Mouse (Mus musculus): ENCODE measurements at regions not wholly inside any gene's neighbourhood (a gene's known extent, or its start where the extent isn't known, plus 50 kb on each side); places are given as distances from the start of the nearest gene placed in this dataset.
A peak's percentile ranks its signal among the peaks of the same experiment; 100 is the strongest.

DNA sequence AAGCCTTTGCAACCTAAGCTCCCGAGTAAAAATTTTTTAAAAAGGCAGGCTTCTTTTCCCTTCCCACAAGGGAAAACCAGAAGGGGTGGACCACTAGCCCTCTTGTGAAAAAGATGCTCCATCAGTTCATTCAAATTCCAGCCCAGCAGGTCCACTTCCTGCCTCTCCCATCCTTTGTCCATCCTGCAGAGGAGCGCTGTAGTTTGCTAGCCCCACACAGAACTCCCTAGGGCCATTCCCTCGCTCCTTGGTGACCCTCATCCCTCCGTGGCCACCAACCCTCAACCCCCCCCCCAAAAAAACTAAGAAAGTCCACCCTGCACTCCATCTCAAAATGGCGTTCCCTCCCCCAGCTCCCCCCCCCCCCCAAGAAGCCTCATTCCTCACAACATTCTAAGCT lies 136.5 kb downstream of the Ly86 start:
- 58% methylated on average over 5 of the region's 5 CpGs for WGBS

DNA sequence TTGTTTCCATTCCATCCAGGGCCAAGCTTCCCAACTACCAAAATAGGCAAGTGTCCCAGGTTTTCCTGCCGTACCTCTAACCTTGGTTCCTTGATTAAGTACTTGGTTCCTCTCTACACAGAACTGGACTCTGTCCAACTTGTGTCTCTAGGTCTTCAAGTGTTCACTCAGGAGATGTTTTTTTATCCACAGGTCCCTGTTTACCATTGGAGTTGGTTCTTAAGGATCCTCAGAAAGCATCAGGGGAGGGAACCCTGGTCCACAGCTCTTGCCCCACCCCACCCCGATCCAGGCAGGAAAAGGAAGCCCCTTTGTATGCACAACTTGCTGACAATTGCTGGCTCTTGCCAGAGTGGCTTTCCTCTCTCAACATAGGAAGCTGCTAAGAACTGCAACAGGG lies 137.0 kb downstream of the Ly86 start:
- H3K36me3 ChIP-seq (ENCODE audit: control insufficient read depth, insufficient read depth, low read length) = no peaks in the 10 kb centered on the region
- no peak for ATAC-seq (ENCODE audit: insufficient read depth, low FRiP score)
- H3K27ac ChIP-seq (ENCODE audit: low read length) = peak overlapping the region; percentile 89
- 29% methylated on average over 2 of the region's 2 CpGs for WGBS
- H3K27me3 ChIP-seq (ENCODE audit: control insufficient read depth, insufficient read depth, low read length) = no peaks in the 10 kb centered on the region
- H3K9ac ChIP-seq (ENCODE audit: low read length) = peak overlapping the region; percentile 58; the same call in 1 of the 2 replicates
- no peak overlapping the region for H3K4me2 ChIP-seq (ENCODE audit: low read depth, low read length)
- H3K4me1 ChIP-seq (ENCODE audit: control insufficient read depth, insufficient read depth, low read length) = peaks cover 30% of the 10 kb centered on the region
- no peak overlapping the region for H3K4me3 ChIP-seq (replicated peaks; ENCODE audit: low read length)
- H3K9me3 ChIP-seq (replicated peaks; ENCODE audit: control insufficient read depth, low read length) = no peaks in the 10 kb centered on the region

More for the DNA sequence above, 136.5 kb downstream of the Ly86 start:
- Histone ChIP-seq H3K4me1 (ENCODE audit: control insufficient read depth, insufficient read depth, low read length) (peaks cover 32% of the 10 kb centered on the region), H3K9ac (ENCODE audit: low read length) (no peak overlapping the region), H3K36me3 (ENCODE audit: control insufficient read depth, insufficient read depth, low read length) (no peaks in the 10 kb centered on the region), H3K27me3 (ENCODE audit: control insufficient read depth, insufficient read depth, low read length) (no peaks in the 10 kb centered on the region), H3K27ac (ENCODE audit: low read length) (peak overlapping the region; percentile 89; the same call in 1 of the 2 replicates), H3K4me3 (replicated peaks; ENCODE audit: low read length) (no peak overlapping the region), H3K4me2 (ENCODE audit: low read depth, low read length) (no peak overlapping the region), H3K9me3 (replicated peaks; ENCODE audit: control insufficient read depth, low read length) (no peaks in the 10 kb centered on the region)
- ATAC-seq (ENCODE audit: insufficient read depth, low FRiP score) = no peak

DNA sequence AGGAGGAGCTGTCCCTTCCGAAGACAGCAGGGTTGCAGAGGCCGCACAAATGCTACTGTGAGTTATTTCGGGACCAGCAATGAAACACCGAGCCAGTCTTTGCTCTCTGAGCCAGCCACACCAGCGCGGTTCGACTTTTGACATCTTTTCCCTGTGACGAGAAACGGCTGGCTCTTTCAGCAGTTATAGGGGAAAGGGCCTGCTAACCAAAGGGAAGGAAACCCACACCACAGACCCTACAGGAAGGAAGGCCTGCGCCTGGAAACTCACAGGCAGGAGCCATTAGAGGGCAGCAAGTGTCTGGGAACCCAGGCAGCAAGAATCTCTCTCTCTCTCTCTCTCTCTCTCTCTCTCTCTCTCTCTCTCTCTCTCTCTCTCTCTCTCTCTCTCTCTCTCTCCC lies 137.6 kb downstream of the Ly86 start:
- Histone ChIP-seq H3K36me3 (ENCODE audit: control insufficient read depth, insufficient read depth, low read length) (no peaks in the 10 kb centered on the region), H3K27ac (ENCODE audit: low read length) (peak overlapping the region; percentile 89), H3K27me3 (ENCODE audit: control insufficient read depth, insufficient read depth, low read length) (no peaks in the 10 kb centered on the region), H3K4me2 (ENCODE audit: low read depth, low read length) (peak overlapping the region; percentile 48; the same call in 1 of the 2 replicates), H3K4me1 (ENCODE audit: control insufficient read depth, insufficient read depth, low read length) (peaks cover 24% of the 10 kb centered on the region), H3K4me3 (replicated peaks; ENCODE audit: low read length) (no peak overlapping the region), H3K9ac (ENCODE audit: low read length) (peak overlapping the region; percentile 69), H3K9me3 (replicated peaks; ENCODE audit: control insufficient read depth, low read length) (no peaks in the 10 kb centered on the region)
- WGBS = 8% methylated on average over 10 of the region's 10 CpGs
- ATAC-seq (ENCODE audit: insufficient read depth, low FRiP score) = peak; percentile 71

DNA sequence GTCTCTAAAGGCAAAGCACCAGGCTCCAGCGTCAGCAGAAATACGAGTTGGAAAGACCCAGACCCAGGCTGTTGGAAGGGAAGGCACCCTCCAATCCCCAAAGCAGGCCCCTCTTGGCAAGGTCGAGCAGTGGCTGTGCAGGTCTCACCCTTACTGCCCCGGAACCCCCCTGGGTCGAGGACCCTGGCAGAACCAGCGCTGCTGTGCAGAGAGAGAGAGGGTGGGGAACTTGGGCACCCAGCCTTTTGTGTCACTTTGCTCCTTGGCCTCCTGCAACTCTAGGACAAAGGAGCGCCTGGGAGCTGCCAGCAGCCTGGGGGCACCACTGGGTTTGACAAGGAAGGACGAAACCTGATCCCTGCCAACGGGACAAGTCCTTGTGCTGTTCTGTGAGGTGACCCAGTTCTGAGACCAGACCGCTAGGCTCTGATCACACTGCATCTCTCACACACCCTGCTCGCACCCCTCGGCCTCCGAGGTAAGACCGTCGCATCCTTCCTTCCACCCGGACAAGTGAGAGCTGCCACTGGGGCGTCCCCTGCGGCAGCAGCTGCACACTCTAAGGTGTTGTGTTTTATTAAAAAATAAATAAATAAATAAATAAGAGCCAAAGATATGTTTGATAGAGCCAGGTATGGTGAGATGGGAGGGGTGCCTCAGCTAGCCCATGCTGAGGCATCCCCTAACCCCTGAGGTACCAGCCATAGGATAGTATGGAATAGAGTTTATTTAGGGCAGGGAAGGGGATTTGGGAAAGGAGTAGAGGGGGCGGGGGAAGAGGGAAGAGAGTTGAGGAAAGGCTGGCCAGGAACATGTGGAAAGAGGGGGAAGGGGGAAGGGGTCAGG lies 138.2 kb downstream of the Ly86 start:
- Histone ChIP-seq H3K36me3 (ENCODE audit: control insufficient read depth, insufficient read depth, low read length) (no peaks in the 10 kb centered on the region), H3K4me1 (ENCODE audit: control insufficient read depth, insufficient read depth, low read length) (peaks cover 18% of the 10 kb centered on the region), H3K27me3 (ENCODE audit: control insufficient read depth, insufficient read depth, low read length) (no peaks in the 10 kb centered on the region), H3K27ac (ENCODE audit: low read length) (peak overlapping the region; percentile 89), H3K9me3 (replicated peaks; ENCODE audit: control insufficient read depth, low read length) (no peaks in the 10 kb centered on the region), H3K9ac (ENCODE audit: low read length) (peak overlapping the region; percentile 69), H3K4me2 (ENCODE audit: low read depth, low read length) (peak overlapping the region; percentile 48), H3K4me3 (replicated peaks; ENCODE audit: low read length) (peak overlapping the region; percentile 17)
- peak; percentile 34 for ATAC-seq (ENCODE audit: insufficient read depth, low FRiP score)
- WGBS = 29% methylated on average over 19 of the region's 19 CpGs

DNA sequence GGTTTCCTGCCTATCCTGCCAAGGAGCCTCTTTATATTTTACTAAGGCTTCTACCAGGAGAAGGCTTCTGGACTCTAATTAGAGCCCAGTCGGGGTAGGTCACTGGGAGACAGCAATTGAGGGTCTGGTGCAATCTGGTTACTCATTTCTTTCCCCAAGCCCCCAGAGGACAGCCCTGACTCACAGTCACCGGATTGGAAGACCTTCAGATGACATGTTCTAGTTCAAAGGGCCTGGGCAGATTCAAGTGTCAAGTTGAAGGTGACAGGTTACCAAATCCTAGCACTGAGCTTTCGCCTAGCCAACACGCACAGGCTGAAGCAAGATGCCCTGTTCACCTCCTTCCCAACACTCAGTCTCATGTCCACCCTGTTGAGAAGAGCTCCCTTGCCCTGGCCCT lies 139.6 kb downstream of the Ly86 start:
- H3K9me3 ChIP-seq (replicated peaks; ENCODE audit: control insufficient read depth, low read length) = no peaks in the 10 kb centered on the region
- no peak overlapping the region for H3K27ac ChIP-seq (ENCODE audit: low read length)
- peaks cover 14% of the 10 kb centered on the region for H3K4me1 ChIP-seq (ENCODE audit: control insufficient read depth, insufficient read depth, low read length)
- 82% methylated on average over 4 of the region's 4 CpGs for WGBS
- H3K4me2 ChIP-seq (ENCODE audit: low read depth, low read length) = no peak overlapping the region
- H3K9ac ChIP-seq (ENCODE audit: low read length) = no peak overlapping the region
- H3K4me3 ChIP-seq (replicated peaks; ENCODE audit: low read length) = no peak overlapping the region
- H3K27me3 ChIP-seq (ENCODE audit: control insufficient read depth, insufficient read depth, low read length) = no peaks in the 10 kb centered on the region
- H3K36me3 ChIP-seq (ENCODE audit: control insufficient read depth, insufficient read depth, low read length) = no peaks in the 10 kb centered on the region
- no peak for ATAC-seq (ENCODE audit: insufficient read depth, low FRiP score)

DNA sequence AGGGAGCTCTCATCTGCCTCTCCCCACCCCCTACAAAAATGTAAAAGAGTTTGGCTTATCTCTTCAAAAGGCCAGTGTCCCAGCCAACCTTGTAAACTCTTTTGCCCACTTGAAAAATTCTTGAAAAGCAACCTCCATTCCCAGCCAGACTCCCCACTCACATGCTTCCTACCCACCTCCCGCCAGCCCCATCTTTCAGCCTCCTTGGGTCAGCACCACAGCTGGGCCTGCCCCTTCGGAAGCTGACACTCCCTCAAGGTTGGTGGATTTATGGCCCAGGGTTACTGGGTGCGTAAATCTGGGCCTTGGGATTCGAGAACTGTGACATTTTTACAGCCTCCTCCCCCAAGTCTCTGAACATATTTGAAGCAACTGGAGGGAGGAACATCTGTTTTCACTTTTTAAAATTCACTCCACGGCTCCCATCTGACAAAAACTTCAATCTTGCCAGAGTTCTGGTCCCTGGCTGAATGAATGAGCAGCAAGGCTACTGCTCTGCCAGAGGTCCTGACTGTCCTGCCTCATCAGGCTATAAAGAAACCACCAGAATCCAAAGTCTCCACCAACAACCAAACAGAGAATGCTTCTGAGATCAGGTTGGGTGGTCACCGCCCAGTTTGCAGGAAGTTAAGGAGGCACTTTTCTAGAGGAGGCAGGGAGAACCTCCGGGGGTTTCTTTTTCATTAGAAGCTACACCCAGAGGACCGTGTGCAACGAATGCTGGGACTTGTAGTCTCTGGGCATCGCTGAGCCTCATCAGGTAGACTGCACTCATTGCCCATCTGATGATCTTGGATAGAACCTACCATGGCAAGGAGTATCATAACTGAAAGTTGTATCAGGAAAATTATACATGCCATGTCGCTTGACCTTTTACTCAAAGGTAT lies 147.3 kb downstream of the Ly86 start:
- no peak for ATAC-seq (ENCODE audit: insufficient read depth, low FRiP score)
- Histone ChIP-seq H3K9me3 (replicated peaks; ENCODE audit: control insufficient read depth, low read length) (no peaks in the 10 kb centered on the region), H3K4me2 (ENCODE audit: low read depth, low read length) (no peak overlapping the region), H3K36me3 (ENCODE audit: control insufficient read depth, insufficient read depth, low read length) (no peaks in the 10 kb centered on the region), H3K27me3 (ENCODE audit: control insufficient read depth, insufficient read depth, low read length) (no peaks in the 10 kb centered on the region), H3K9ac (ENCODE audit: low read length) (no peak overlapping the region), H3K4me3 (replicated peaks; ENCODE audit: low read length) (no peak overlapping the region), H3K27ac (ENCODE audit: low read length) (no peak overlapping the region), H3K4me1 (ENCODE audit: control insufficient read depth, insufficient read depth, low read length) (no peaks in the 10 kb centered on the region)
- WGBS = 62% methylated on average over 11 of the region's 11 CpGs

DNA sequence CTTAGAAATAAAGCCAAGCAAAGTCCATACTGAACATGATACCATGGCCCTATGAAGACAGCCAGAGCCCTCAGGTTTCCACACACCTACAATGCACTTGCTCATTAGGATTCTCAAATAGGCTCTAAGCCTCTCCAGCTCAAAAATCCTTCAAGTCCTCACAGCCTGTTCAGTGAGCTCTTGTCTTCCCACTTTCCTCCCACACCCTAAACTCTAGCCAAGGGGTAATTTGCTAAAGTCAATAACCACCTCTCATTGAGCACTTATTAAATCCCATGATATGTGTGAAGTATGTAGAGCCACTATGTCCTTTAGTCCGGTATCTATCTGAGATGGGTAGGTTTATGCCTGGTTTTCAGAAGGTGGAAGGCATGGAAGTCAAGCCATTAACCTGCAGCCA lies 148.3 kb downstream of the Ly86 start:
- no peak for ATAC-seq (ENCODE audit: insufficient read depth, low FRiP score)
- Histone ChIP-seq H3K27me3 (ENCODE audit: control insufficient read depth, insufficient read depth, low read length) (no peaks in the 10 kb centered on the region), H3K4me2 (ENCODE audit: low read depth, low read length) (no peak overlapping the region), H3K9me3 (replicated peaks; ENCODE audit: control insufficient read depth, low read length) (no peaks in the 10 kb centered on the region), H3K9ac (ENCODE audit: low read length) (no peak overlapping the region), H3K4me3 (replicated peaks; ENCODE audit: low read length) (no peak overlapping the region), H3K27ac (ENCODE audit: low read length) (no peak overlapping the region), H3K36me3 (ENCODE audit: control insufficient read depth, insufficient read depth, low read length) (no peaks in the 10 kb centered on the region), H3K4me1 (ENCODE audit: control insufficient read depth, insufficient read depth, low read length) (no peaks in the 10 kb centered on the region)
- WGBS = 96% methylated on average over 1 of the region's 1 CpGs

DNA sequence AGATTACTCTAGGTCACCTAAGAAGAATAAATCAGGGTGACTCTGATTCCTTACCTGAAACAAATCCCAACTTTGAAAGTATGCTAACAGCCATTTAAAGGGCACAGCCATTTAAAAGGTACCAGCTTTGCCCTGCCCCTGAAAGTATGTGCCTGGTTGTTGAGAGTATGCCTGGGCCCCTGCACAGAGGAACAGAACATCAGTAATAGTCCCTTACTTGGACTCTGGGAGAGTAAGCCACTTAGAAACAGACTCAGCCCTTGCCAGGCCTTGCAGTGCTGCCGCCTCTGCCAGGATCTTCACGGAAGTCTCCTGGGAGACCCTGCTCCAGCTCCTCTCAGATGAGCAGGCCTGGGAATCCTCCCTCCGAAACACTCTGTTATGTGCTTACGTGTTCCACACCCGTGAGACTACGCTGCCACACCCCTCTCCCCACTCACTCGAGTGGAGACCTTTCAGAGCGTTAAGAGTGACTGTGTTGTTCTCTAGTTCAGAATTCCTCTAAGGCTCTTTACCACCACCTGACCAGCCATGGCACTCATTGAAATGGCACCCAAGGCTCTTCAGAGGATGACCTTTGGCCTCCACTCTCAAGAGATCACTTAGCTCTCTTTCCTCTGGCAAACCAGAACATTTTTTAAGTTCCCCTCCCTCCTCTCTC lies 150.4 kb downstream of the Ly86 start:
- no peak overlapping the region for H3K4me3 ChIP-seq (replicated peaks; ENCODE audit: low read length)
- H3K4me2 ChIP-seq (ENCODE audit: low read depth, low read length) = no peak overlapping the region
- H3K4me1 ChIP-seq (ENCODE audit: control insufficient read depth, insufficient read depth, low read length) = no peaks in the 10 kb centered on the region
- H3K27me3 ChIP-seq (ENCODE audit: control insufficient read depth, insufficient read depth, low read length) = no peaks in the 10 kb centered on the region
- no peaks in the 10 kb centered on the region for H3K9me3 ChIP-seq (replicated peaks; ENCODE audit: control insufficient read depth, low read length)
- no peaks in the 10 kb centered on the region for H3K36me3 ChIP-seq (ENCODE audit: control insufficient read depth, insufficient read depth, low read length)
- 76% methylated on average over 8 of the region's 8 CpGs for WGBS
- H3K27ac ChIP-seq (ENCODE audit: low read length) = no peak overlapping the region
- no peak for ATAC-seq (ENCODE audit: insufficient read depth, low FRiP score)
- no peak overlapping the region for H3K9ac ChIP-seq (ENCODE audit: low read length)

All from stomach, embryonic 16.5 days (tissue).